Mouse (Mus musculus) adrenal gland, adult 2 months (tissue): ENCODE measurements around the gene Oma1. TPM values are rescaled to one million over a fixed set of nuclear protein-coding genes. Genes with fewer than 3 reads are reported as not detected.
A peak's percentile ranks its signal among the peaks of the same experiment; 100 is the strongest.

Experiments
- DNase-seq: peaks from one replicate; pipeline ENCODE4 v3.0.0; 2021
- long read RNA-seq: library from polyadenylated mRNA; stranded (forward); transcript quantifications from one replicate; pipeline ENCODE4 v2.0.0, GENCODE M21; 2021
- polyA plus RNA-seq: library from polyadenylated mRNA; depleted of rRNA; stranded (reverse); fragments of >200 nt; gene quantifications from 2 replicates; pipeline ENCODE4 v1.2.3, GENCODE M21; 2012; rRNA removed
- total RNA-seq, 2 experiments: library from RNA; stranded (reverse); gene quantifications; 2 replicates each; pipeline ENCODE4 v1.2.3; 2021

The Oma1 gene
- total RNA-seq (10 to 100 TPM; 19.7 to 22.6 TPM), polyA plus RNA-seq (10.9 and 11.5 TPM in 2 replicates)
- long read RNA-seq, transcript Oma1-201 (9 exons, 1,915 nt), result major isoform, 21 of 34 reads
- long read RNA-seq, partial matches to known transcripts, result 3 of 34 reads
- long read RNA-seq, other reads (novel, unspliced or antisense), result 10 of 34 reads

- peak; percentile 99 for DNase-seq
Observed at GRCm38 (mm10) chr4:103313587-103314525, at the start of gene Oma1. Oma1 (plus strand) TSS chr4:103313812.

GRCm38 (mm10) chr4:103263812-103264396, 49.7 kb upstream of the Oma1 start:
- peak; percentile 6 for DNase-seq

GRCm38 (mm10) chr4:103265166-103265565, 48.4 kb upstream of the Oma1 start:
- no peak for DNase-seq

- DNase-seq, result no peak
Observed at GRCm38 (mm10) chr4:103269336-103269735, 44.3 kb upstream of the Oma1 start.

GRCm38 (mm10) chr4:103273021-103273420, 40.6 kb upstream of the Oma1 start:
- no peak for DNase-seq

GRCm38 (mm10) chr4:103288342-103288741, 25.3 kb upstream of the Oma1 start:
- no peak for DNase-seq

GRCm38 (mm10) chr4:103290763-103291162, 22.8 kb upstream of the Oma1 start, which contains the start of gene 4921539E11Rik:
4921539E11Rik (minus strand) TSS chr4:103290863.
- no peak for DNase-seq

- DNase-seq, result no peak
Observed at GRCm38 (mm10) chr4:103299342-103299741, 14.3 kb upstream of the Oma1 start.

- DNase-seq, result no peak
Observed at GRCm38 (mm10) chr4:103303851-103304250, 9.8 kb upstream of the Oma1 start.

- peak; percentile 16 for DNase-seq
Observed at GRCm38 (mm10) chr4:103314526-103314910, 906 bp downstream of the Oma1 start.

GRCm38 (mm10) chr4:103315861-103316260, 2.2 kb downstream of the Oma1 start:
- DNase-seq, result no peak

- no peak for DNase-seq
Observed at GRCm38 (mm10) chr4:103321461-103321860, 7.8 kb downstream of the Oma1 start.

- no peak for DNase-seq
Observed at GRCm38 (mm10) chr4:103324688-103325451, 11.3 kb downstream of the Oma1 start.

GRCm38 (mm10) chr4:103326994-103327393, 13.4 kb downstream of the Oma1 start:
- peak; percentile 87 for DNase-seq

GRCm38 (mm10) chr4:103329348-103329747, 15.7 kb downstream of the Oma1 start:
- DNase-seq, result no peak

GRCm38 (mm10) chr4:103335134-103335533, 21.5 kb downstream of the Oma1 start:
- no peak for DNase-seq

- no peak for DNase-seq
Observed at GRCm38 (mm10) chr4:103340726-103341125, 27.1 kb downstream of the Oma1 start.

GRCm38 (mm10) chr4:103341620-103342019, 28.0 kb downstream of the Oma1 start:
- no peak for DNase-seq

- peak; percentile 17 for DNase-seq
Observed at GRCm38 (mm10) chr4:103346058-103346457, 32.4 kb downstream of the Oma1 start.

- DNase-seq, result peak; percentile 9
Observed at GRCm38 (mm10) chr4:103346849-103347248, 33.2 kb downstream of the Oma1 start.

- DNase-seq, result no peak
Observed at GRCm38 (mm10) chr4:103349219-103349618, 35.6 kb downstream of the Oma1 start.

- no peak for DNase-seq
Observed at GRCm38 (mm10) chr4:103352926-103353325, 39.3 kb downstream of the Oma1 start.
